Comparison of ENCODE assay signal across 9 mouse cellular contexts in genomic region chr11:70458688-70459600, GRCm38 (mm10). TPM values are rescaled to one million over a fixed set of nuclear protein-coding genes. Genes with fewer than 3 reads are reported as not detected.
DNase-seq lines count a peak whose midpoint lies in the region; ATAC-seq and TF ChIP-seq lines count a peak whose summit lies in the region.
"Had no signal": no experiment of that assay in that cellular context is flagged by ENCODE, and none has a peak within 500 bp of the region (broad histone marks: within the 10 kb centered on the region; RNA-seq: fewer than 3 reads in every experiment).

Gene Zmynd15, plus strand, starts transcription at chr11:70459433.

- peak within 1 kb of the TSS; percentile 88 for H3K4me2 ChIP-seq in heart, embryonic 13.5 days
- peak within 1 kb of the TSS; percentile 95 for H3K4me2 ChIP-seq in intestine, embryonic 16.5 days (ENCODE audit: low read depth, low read length)
- peak within 1 kb of the TSS; percentile 63 for H3K4me2 ChIP-seq in midbrain, postnatal 0 days (ENCODE audit: low read depth, low read length, poor library complexity, severe bottlenecking)

- H3K4me1 ChIP-seq in heart, embryonic 13.5 days: peaks cover 9% of the 10 kb centered on the region
- peaks cover 7% of the 10 kb centered on the region; the same call in 1 of the 2 replicates for H3K4me1 ChIP-seq in intestine, embryonic 16.5 days (ENCODE audit: control insufficient read depth, insufficient read depth, low read length)
- no peaks in the 10 kb centered on the region for H3K4me1 ChIP-seq in midbrain, postnatal 0 days (ENCODE audit: insufficient read depth, low read length)

- 14% methylated on average over 32 of the region's 32 CpGs for WGBS in heart, embryonic 13.5 days
- 14% methylated on average over 31 of the region's 32 CpGs for WGBS in intestine, embryonic 16.5 days
- 21% methylated on average over 29 of the region's 32 CpGs for WGBS in midbrain, postnatal 0 days

- peak within 1 kb of the TSS; percentile 84 for H3K9ac ChIP-seq in heart, embryonic 13.5 days
- H3K9ac ChIP-seq in intestine, embryonic 16.5 days (ENCODE audit: low read depth, low read length): peak within 1 kb of the TSS; percentile 70
- H3K9ac ChIP-seq in midbrain, postnatal 0 days (replicated peaks; ENCODE audit: low read length, poor library complexity, severe bottlenecking): peak within 1 kb of the TSS; percentile 29; the same call in 1 of the 2 replicates

- H3K9me3 ChIP-seq in heart, embryonic 13.5 days: peaks cover 3% of the 10 kb centered on the region; the same call in 1 of the 2 replicates
- no peaks in the 10 kb centered on the region for H3K9me3 ChIP-seq in intestine, embryonic 16.5 days (ENCODE audit: control insufficient read depth, low read length)
- no peaks in the 10 kb centered on the region for H3K9me3 ChIP-seq in midbrain, postnatal 0 days (ENCODE audit: low read length)

- H3K27ac ChIP-seq in heart, embryonic 13.5 days (replicated peaks): 0 out of 2 replicates have a peak within 1 kb of the TSS, but pooled peaks have one; percentile 29
- no peak within 1 kb of the TSS for H3K27ac ChIP-seq in intestine, embryonic 16.5 days (ENCODE audit: low read length)
- no peak within 1 kb of the TSS for H3K27ac ChIP-seq in midbrain, postnatal 0 days (ENCODE audit: low read depth, low read length)

- H3K27me3 ChIP-seq in heart, embryonic 13.5 days (replicated peaks): peaks cover 45% of the 10 kb centered on the region
- peaks cover 6% of the 10 kb centered on the region; the same call in 1 of the 2 replicates for H3K27me3 ChIP-seq in intestine, embryonic 16.5 days (replicated peaks; ENCODE audit: control insufficient read depth, insufficient read depth, low read length)
- peaks cover 10% of the 10 kb centered on the region; the same call in 1 of the 2 replicates for H3K27me3 ChIP-seq in midbrain, postnatal 0 days (ENCODE audit: insufficient read depth, low read length)
- H3K27me3 ChIP-seq: CH12.LX had no signal

- DNase-seq in heart, adult 8-10 months (ENCODE audit: low spot score): no peak
- DNase-seq in embryo, embryonic 10.5 days (ENCODE audit: low spot score): peak; percentile 31
- no peak for DNase-seq in midbrain, postnatal 0 days (ENCODE audit: low spot score)
- DNase-seq in yolk sac, embryonic 10.5 days (ENCODE audit: low spot score): no peak
- no peak for DNase-seq in cerebellum, adult 11 months

- no peak for ATAC-seq in heart, embryonic 13.5 days (ENCODE audit: extremely low read depth, insufficient number of reproducible peaks, low FRiP score, low TSS enrichment)
- peak; percentile 47; the same call in 1 of the 2 replicates for ATAC-seq in intestine, embryonic 16.5 days
- no peak for ATAC-seq in midbrain, postnatal 0 days (ENCODE audit: low FRiP score)
- no peak for ATAC-seq in megakaryocyte progenitor cell, adult 5-6 weeks (replicated peaks; ENCODE audit: poor library complexity)

- peak within 1 kb of the TSS; percentile 65 for H3K4me3 ChIP-seq in heart, embryonic 13.5 days
- peak within 1 kb of the TSS; percentile 63 for H3K4me3 ChIP-seq in intestine, embryonic 16.5 days (ENCODE audit: low read length)
- H3K4me3 ChIP-seq in midbrain, postnatal 0 days (ENCODE audit: low read depth, low read length): peak within 1 kb of the TSS; percentile 34

- peaks cover 14% of the 10 kb centered on the region for H3K36me3 ChIP-seq in heart, embryonic 13.5 days
- no peaks in the 10 kb centered on the region for H3K36me3 ChIP-seq in intestine, embryonic 16.5 days (ENCODE audit: control insufficient read depth, insufficient read depth, low read length)
- H3K36me3 ChIP-seq in midbrain, postnatal 0 days (ENCODE audit: insufficient read depth, low read length): no peaks in the 10 kb centered on the region

- TF ChIP-seq CTCF in midbrain, postnatal 0 days (IDR thresholded peaks at IDR 0.05): no peak

RNA-seq across cellular contexts. Expression of gene Zmynd15, which starts in this region (rescaled TPM):
- 1.4 and 1.5 TPM in 2 replicates for polyA plus RNA-seq in heart, embryonic 13.5 days (2015; fragmentation: Nextera tagmentation; extraction: Ambion mirVana)
- 1 to 10 TPM; 1.1 to 2.7 (median 1.9) TPM for total RNA-seq in heart, adult 8-10 months (2022)
- 1.1 and 1.2 TPM in 2 replicates for polyA plus RNA-seq in intestine, embryonic 16.5 days (2015; fragmentation: Nextera tagmentation; extraction: Ambion mirVana)
- 0.44 and 0.71 TPM in 2 replicates for total RNA-seq in midbrain, postnatal 0 days (2014; rRNA removed)
- polyA plus RNA-seq in midbrain, postnatal 0 days (2015; fragmentation: Nextera tagmentation; extraction: Ambion mirVana): 0.47 and 0.70 TPM in 2 replicates
- not detected in 2 replicates for total RNA-seq in megakaryocyte progenitor cell, adult 5-6 weeks (2015)
- total RNA-seq in megakaryocyte progenitor cell, adult 5-6 weeks (2017): 0.25 TPM in 1 of 2 replicates, not detected in the other

Comparison
In these comparisons a context has a peak if more than half of its experiments do, and no peak if none do; other contexts are left out.
1. H3K9ac ChIP-seq: peak in every context shown above with its lines; median percentile 84 in heart, embryonic 13.5 days; 70 in intestine, embryonic 16.5 days; 29 in midbrain, postnatal 0 days.